Mouse (Mus musculus): ENCODE data around the gene P4htm.
A peak's percentile ranks its signal among the peaks of the same experiment; 100 is the strongest.

P4htm gene

DNA sequence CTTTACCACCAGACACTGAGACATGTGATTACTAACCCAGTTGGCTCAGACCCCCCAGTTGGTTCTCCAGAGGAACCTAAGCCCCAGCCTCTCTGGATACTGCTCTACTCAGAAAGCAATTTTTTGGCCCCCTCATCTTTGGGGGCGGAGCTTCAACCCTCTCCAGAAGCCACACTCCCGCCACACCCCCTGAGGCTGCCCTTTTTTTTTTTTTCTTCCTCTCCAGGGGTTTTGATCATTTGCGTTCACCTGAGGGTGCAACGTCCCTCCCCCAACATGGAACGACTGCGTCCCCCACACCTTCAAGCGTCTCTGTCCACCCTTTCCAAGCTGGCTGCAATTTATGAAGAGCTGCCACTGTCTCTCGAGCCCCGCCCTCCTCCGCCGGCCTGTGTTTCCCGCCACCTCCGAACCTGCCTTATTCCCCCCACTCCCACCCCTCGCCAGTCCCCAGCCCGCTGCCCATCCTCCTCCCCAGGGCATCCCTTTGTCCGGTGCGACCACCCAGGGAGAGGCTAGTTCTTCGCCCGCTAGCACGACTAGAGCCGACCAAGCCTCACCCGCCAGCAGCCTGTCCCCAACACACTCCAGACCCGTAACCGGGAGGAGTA is 19.4 kb downstream of the P4htm start:
- DNase-seq (ENCODE audit: extremely low spot score, low spot score), result no peak

DNA sequence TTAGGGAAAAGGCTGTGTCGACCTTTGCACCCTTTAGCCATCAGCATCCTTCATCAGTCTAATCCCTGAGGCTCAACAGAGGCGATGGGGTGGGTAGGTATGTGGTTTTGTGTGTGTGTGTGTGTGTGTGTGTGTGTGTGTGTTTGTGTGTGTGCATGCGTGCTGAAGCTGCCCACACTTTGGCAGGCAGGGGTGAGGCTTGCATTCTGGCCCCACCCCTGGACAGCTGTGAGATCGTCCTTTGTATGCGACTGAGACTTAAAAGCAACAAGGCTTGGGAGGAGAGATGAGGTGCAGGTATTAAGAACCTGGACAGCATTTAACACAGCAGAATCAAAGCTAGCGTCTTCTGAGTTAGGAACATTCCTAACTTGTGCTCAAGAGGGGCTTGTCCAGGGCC is 20.4 kb downstream of the P4htm start:
- no peak for DNase-seq (ENCODE audit: extremely low spot score, low spot score)

DNA sequence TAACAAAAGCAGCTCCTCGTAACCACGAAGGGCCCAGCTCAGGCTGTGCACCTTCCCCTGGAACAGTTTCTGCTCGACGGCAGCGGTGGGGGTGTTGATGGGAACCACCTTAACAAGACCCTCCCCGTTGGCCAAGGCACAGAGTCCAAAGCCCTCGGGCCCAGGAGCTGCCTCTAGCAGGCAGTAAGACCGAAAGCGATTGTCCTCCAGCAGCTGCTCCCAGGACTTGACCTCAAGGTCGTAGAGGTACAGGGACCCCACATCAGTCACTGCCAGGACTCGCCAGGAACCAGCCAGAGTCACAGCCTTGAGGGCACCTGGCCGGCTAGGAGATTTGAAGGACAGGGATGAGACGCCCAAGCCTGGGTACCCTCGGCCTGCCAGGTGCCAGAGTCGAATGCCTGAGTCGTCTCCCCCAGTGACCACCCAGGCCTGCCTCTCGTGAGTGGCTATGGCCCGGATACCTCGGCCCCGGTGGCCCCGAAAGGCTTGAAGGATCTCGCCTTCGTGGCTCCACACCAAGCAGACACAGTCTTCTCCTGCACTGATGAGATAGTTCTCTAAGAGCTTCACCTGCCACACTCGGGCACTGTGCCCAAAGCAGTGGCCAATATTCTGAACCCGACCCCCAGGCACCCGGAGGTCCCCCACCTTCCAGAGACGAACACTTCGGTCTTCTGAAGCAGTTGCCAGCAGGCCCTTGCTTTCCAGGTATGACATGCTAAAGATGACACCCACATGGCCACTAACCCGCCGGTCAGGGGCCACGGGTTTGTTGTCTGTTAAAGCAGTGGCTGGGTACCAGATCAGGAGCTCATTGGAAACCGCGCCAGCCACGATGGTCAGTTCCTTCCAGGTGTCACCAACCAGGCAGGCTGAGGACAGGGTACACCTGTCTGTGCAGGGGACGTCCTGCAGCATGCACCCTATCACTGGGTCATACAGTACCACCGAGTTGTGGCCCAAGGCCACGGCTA is 21.9 kb downstream of the P4htm start:
- DNase-seq (ENCODE audit: extremely low spot score, low spot score), result no peak

DNA sequence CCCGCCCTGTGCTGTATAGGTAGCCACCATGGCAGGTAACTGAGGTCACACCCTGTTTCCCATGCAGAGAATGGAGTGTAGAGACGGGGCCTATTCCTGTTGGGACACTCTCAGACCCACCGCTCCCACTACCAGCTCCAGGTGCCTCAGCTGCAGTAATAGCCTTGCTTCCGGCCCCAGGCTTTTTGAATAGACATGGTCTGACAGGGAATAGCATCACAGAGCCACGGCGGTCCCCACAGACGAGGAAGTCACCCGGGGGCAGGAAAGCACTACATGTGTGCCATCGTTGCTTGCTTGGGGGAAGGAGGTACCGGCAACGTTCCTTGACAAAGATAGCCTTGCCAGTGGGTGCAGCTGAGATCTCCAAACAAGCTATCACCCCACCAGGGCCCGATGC is 22.5 kb downstream of the P4htm start:
- no peak for DNase-seq (ENCODE audit: extremely low spot score, low spot score)

DNA sequence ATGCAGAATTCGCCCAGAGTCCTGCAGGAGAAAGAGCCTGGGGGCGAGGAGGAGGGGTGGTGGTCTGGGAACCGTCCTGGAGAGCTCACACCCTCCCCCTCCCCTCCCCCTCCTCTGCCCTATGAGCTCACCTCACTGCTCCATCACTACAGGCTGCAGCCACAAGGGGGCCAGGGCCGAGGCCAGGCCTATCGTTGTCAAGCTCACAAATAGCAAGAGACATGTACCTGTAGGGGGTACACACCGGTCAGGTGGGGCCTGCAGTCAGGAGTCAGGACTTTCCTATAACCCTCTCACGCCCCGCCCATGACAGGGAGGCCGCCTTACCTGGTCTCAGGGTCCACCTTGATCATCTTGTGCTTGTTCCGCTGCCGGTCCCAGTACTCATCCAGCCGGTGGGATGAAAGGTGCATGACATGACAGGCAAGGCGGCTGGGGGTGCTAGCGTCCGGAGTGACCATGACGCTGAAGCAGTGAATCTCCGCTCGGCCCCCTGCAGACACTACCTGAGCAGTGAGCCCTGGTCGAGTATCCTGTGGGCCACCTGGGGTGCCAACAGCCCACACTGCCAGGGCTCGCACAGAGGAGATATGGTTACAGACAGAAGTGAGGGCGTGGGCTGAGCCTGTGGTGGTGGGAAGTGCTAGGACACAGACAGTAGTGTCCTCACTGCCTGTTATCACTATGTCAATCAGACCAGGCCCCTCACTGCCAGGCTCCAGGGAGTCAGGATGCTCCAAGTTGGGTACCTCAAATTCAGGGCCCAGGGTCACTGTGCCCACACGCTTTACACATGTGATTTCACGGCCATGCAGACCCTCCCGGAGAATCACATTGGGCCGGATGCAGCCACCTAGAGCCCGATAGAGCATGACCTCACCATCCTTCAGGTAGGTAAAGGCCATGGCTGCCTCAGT is 23.4 kb downstream of the P4htm start:
- peak; percentile 71 for DNase-seq (ENCODE audit: extremely low spot score, low spot score)

DNA sequence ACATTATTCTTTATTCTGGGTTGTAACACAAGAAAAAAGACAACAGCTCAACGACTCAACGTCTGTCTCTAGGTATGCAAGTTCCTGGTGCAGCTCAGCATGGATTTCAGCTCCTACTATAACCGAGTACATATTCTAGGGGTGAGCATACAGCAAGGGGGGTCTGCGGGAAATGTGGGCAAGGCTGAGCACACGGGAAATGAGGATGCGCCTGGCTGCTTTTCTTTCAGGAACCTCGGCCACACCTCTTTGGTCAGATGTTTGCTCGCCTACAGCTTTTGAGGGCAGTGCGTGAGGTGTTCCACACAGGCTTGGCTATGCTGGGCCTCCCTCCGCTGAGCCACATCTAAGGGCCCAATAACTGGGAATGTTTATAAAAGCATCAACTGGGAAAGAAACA is 25.1 kb downstream of the P4htm start:
- DNase-seq (ENCODE audit: extremely low spot score, low spot score), result no peak

DNA sequence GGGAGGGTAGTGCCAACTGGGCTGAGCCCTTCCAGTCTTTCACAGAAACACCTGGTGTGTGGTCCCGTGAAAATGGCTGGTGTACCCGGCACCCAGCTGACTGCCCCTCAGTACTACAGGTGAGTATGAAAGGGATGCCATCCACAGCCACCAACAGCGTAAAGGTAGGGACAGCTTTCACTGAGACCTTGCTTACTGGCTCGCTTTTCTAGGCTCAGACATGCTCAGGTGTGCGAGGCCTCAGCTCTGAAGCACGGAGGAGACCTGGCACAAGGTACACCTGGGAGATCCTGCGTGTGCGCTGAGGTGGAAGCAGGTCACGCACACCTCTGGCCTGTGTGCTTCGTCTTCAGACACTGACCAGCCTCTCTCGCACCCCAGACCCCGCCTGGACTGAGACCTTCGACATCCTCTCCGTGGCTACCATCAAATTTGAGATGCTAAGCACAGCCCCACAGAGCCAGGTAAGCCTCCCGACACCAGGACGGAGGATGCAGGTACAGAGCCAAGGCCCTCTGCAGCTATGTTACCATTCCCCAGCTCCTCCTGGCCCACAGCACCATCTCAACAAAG is 26.0 kb downstream of the P4htm start:
- DNase-seq (ENCODE audit: extremely low spot score, low spot score), result no peak

DNA sequence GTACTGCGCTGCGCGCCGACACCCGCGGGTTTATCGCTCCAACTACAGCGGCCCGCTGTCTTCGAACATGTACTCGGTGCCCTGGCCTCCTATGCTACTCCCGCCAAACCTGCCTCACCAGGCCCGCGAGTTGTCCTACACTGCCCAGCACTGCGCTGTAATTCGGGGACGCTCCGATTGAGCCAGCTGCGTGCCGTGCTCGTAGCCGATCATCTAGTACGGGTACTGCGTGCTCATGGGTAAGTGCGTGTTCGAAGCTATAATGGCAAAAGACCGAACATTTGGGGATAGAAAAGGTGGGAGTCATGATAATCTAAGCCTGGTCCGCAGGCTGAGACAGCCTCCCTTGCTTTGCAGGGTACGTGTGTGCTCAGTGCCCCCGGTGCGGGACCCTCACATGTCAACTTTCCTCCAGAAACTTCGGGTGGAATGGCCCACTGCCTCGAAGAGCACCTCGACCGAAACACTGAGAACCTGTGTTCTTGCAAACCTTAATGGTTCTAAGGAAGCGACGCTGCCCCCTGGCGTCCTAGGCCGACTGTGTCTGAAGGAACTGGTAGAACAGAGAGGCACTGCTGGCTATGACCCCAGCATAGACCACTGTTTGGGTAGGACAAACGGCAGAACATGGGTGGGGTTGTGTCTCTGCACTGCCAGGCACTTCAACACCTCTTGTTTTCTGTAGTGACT is 27.1 kb downstream of the P4htm start:
- DNase-seq (ENCODE audit: extremely low spot score, low spot score), result peak; percentile 75

DNA sequence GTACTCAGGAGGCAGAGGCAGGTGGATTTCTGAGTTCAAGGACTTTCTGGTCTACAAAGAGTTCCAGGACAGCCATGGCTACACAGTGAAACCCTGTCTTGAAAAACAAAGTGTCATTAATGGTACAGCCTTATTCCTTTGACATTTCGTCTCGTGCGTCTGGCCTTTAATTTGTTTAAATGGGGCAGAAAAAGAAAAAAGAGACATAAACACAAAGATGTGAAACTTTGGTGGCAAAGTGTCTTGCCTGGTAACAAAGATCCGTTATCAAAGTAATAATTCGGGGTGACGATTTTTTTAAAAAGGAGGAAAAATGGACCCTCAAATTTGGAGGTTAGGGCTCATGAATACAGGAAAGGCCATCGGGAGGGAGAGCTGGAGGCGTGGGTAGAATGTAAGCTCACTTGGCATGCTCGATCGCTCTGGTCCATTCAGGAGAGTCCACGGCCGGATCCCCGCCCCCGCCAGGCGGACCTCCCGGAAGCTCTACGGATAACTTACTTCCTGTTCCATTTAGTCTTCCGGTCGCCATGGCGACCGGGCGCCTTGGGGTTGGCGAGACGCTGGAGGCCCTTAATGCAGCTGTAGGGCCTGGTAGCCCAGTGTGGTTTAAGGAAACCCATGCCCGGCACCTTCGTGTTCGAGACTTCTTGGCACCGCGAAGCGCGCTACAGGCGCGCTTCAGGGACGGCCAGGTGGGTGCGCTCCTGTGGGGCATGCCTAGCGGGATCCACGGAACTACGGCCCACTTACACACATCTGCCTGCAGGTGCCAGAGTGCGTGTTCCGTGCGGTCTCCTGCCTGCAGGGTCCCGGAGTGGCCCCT is 27.9 kb downstream of the P4htm start, which contains the start of gene Dalrd3:
Gene Dalrd3, plus strand, starts transcription at position 506 of the 826 bp plus-strand sequence.
- peak; percentile 91 for DNase-seq (ENCODE audit: extremely low spot score, low spot score)

DNA sequence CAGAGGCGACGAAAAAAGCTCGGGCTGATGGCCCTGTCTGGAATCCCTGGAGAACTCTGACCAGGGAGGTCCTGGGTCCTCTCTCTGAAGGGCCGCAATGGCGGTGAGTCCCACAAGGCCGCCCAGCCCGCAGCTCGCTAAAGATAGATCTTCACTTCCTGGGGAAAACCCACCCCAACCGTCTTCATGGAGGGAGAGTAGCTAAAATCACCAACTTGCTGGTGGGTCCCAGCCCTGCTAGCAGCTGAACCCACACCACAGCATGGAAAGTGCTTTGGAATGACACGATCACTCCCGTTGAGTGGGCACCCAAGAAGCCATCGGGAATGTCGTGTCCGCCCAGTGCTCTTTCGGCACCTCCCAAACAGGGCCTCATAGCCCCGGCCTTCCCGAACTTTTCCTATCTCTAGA is 29.0 kb downstream of the P4htm start:
- no peak for DNase-seq (ENCODE audit: extremely low spot score, low spot score)

DNA sequence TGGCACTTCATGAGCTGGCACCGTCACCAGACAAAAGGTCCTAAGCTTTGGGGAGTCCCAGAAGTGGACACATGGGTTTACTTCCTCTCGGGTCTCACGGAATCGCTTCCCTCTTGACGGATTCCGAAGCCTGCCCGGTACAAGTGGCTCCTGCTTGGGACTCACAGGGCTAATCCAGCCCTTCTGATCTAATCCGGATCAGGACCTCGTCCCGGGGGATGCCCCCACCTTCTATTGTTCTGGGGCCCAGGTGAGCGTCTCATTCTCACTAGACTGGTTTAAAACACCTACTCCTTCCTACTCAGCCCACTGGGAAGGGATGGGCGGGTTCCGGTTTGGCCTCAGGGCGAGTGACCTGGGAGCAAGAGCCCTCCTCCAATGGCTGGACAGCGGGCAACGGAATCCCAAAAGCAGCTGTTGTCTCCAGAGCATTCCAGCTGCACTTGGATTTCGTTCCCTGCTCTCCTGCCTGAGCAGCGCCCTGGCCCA is 29.5 kb downstream of the P4htm start:
- no peak for DNase-seq (ENCODE audit: extremely low spot score, low spot score)

DNA sequence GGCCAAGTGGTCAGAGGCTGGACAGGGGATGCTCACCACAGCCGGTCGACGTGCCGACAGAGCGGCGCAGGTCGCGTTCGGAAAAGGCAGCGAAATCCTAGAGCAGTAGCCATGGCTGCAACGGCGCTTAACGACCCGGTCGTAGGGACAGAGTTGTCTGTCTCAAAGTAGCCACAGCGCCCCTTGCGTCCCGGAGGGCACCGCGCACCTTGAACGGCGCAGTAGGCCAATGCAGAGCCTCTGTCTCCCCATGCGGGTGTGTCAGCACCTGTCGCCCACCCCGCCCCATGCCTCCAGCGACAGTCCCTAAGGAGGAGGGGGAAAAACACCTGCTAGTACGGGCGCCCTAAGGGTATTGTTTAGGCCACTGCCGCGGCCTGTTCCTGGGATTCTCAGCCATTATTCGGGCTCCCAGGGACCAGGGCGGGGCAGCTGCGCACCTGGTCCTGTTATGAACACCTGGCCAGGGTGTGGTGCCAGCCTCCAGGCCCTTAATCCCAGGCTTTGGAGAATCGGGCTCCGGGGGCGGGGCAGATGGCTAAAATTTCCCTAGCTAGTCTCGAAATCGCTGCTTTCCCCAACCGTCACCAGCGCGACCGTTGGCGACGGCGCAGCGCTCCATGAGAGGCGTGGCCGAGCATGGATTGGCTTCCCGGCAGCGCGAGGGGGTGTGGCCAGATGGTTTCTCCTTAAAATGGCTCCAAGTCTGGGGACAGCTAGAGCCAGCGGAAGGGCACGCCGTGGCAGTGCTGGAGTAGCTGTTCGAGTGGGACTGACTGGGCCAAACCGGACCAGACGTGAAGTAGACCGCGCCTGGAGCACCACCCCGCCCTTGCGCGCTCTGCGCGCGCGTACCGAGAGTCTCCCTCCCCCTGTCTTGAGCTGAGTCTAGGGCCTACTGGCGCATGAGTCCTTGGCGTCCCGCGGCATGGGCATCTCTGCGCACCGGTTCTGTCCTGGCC is 30.4 kb downstream of the P4htm start, which contains the start of gene Ndufaf3:
Gene Ndufaf3, minus strand, starts transcription at position 620 of the 962 bp plus-strand sequence.
- DNase-seq (ENCODE audit: extremely low spot score, low spot score), result peak; percentile 96

DNA sequence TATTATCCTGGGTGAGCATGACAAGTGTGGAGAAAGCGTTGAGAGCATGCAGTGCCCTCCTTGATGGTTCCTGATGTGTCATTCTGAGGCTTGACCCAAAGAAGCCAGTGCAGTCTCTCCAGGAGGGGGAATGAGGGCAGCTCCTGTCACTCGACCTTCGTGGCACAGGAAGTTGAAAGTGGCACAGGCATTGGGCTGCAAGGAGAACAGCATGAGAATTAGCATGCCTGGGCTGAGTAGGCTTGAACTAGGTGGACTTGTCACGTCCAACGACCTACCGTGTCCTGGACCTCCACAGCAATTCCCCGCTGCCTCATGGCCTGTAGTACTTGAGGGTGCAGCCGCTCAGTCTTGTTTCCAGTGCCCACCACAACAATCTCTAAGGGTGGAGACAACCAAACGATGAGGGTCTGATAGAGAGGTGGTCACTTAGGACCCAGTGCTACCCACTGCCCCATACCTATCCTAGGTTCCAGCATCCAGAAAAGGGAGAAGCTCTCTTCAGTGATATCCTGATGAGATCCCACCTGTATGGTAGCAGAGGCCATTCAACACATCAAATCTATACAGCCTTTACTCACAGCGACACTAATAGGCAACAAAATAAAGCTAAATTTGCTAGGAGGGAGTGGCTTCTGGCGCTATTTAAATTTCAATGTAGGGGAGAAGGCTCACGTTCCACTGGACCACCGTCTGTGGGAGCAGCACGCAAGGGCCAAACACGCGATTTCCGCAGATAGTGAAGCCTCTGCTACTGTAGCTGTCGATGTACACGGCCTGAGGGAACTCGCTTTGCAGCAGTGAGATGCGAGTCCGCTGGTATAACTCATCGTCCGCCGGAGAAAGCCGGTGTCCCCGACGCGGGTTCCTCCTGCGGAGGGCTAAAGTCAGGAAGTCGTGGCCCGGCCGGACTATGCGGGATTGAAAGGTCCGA is 31.3 kb downstream of the P4htm start:
- DNase-seq (ENCODE audit: extremely low spot score, low spot score), result no peak

DNA sequence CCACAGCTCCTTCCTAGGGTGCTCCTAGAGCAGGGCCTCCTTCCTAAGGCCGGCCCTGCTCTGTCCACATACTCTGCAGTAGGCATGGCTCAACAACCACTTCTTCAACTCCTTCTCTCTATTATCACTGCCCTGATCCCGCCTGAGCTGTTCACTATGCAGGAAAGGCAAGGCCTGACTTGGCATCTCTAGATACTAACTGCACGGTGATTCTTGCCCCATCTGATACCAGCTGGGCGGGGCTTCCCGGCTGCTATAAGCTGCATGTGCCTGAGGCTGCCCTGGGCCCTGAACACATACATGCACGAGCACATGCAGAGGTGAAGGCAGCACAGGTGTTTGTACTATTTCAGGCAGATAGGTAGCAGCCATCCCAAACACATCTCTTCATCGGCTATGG is 33.3 kb downstream of the P4htm start:
- no peak for DNase-seq (ENCODE audit: extremely low spot score, low spot score)

DNA sequence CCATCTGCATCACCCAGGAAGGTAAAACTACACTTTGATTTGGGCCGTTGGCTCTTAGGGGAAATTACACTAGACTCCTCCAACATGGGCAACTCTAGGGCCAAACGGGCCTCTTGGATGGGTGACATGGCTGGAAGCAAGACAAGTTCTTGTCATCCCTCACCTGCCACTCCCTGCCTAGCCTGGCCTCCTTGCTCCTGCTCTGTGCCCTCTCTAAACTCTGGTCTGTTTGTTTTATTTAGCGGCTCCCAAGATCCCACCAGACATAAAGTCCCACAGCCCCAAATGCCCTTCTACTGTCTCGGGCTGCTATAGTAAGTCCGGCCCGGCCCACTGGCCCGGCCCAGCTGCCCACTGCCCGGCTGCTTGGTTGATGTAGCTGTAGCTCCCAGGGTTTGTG is 33.8 kb downstream of the P4htm start:
- no peak for DNase-seq (ENCODE audit: extremely low spot score, low spot score)

DNA sequence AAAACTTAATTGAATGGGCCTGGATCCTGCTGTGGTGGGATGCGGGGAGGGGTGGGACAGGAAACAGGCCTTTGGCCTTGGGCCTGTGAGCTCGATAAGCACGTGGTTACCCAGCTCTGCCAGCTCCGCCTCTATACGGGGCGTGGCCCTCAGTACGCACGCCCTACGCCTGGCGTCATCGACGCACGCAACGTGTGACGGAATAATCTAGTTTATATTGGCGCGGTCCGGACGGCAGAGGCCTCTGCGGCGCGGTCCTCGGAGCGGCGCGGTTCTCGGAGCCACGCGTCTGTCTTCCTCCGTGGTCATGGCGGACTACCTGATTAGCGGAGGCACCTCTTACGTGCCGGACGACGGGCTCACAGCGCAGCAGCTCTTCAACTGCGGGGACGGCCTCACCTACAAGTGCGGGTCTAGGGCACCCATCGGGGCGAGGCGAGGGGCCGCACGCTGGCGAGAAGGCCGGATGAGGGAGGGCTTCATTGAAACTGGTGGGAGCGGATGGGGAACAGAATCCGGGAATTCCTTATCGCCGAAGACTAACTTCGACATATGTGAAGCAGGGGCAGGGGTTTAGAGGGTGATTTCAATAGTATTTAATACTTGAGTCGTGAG is 37.1 kb downstream of the P4htm start, which contains the start of gene Impdh2:
Gene Impdh2, plus strand, starts transcription at position 60 of the 615 bp plus-strand sequence.
- peak; percentile 95 for DNase-seq (ENCODE audit: extremely low spot score, low spot score)

DNA sequence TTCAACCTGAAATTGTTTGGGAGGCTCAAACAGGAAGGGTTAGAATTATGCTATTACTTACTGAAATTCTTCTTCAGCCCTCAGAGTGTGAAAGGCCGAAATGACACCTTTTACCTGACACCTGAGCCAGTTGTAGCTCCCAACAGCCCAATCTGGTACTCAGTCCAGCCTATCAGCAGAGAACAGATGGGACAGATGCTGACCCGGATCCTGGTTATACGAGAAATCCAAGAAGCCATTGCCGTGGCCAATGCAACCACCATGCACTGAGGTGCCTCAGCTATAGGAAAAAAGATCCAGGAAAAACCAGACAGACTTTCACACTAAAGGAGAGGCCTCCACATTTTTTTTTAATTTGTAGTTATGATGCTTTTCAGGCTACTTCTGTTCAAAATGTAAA is 38.3 kb downstream of the P4htm start:
- DNase-seq (ENCODE audit: extremely low spot score, low spot score), result no peak

Data from neural tube, embryonic 10.5 days (tissue).